Mouse (Mus musculus): ENCODE data around the gene Atxn7. TPM values are rescaled to one million over a fixed set of nuclear protein-coding genes. Genes with fewer than 3 reads are reported as not detected.
A peak's percentile ranks its signal among the peaks of the same experiment; 100 is the strongest.
"Not testable (repeated sequence)": the region's sequence is repeated elsewhere in the genome, so short reads cannot be mapped to it uniquely, and the experiment has no call there.

The Atxn7 gene
- polyA plus RNA-seq, 1 experiment from 2014 or later, result 0.94 TPM

DNA sequence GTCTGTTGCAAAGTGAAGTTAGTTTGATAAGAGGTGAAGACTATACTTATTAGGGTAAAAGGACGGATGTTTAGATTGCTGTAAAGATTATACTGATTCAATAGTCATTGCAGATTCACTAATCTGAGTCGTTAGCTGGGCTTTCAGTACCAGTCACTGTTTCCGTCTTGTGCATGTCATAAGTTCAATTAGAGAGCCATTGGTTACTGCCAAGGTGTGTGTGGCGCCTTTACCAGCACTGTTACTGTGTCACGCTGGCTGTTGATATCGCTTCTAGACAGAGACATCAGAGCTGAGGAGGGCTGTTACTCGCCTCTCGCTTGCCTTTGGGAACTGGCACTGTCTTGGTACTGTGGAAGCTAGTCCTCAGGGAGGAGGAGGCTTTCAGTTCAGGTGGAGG lies 64.6 kb downstream of the Atxn7 start:
- Histone ChIP-seq H3K4me2 (no peak overlapping the region), H3K27ac (replicated peaks) (no peak overlapping the region), H3K9me3 (replicated peaks) (no peaks in the 10 kb centered on the region), H3K4me3 (replicated peaks) (no peak overlapping the region), H3K4me1 (replicated peaks) (no peaks in the 10 kb centered on the region; the same call in 1 of the 2 replicates), H3K36me3 (replicated peaks) (0 out of 2 replicates have a peak, but pooled peaks cover 8% of the 10 kb centered on the region), H3K9ac (no peak overlapping the region), H3K27me3 (no peaks in the 10 kb centered on the region)
- 65% methylated on average over 8 of the region's 8 CpGs for WGBS (ENCODE audit: insufficient replicate concordance)
- ATAC-seq (ENCODE audit: insufficient read depth), result no peak

DNA sequence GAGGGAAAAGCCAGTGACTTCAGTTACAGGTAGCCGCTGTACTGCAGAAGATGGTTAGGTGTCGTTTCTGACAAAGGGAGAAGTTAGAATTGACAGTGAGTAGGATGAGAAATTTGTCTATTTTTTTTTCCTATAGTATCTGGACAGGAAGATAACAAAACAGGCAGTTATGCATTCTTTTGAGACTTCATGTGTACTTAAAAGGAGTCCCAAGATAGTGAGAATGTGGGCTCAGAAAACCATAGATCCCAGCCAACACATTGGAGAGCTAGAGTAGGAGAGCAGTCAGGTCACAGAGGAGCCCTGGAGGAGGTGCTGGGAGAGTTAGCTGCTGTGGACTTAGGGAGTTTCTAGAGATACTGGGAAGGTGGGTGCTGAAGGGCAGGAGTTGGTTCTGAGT lies 69.4 kb downstream of the Atxn7 start:
- 42% methylated on average over 2 of the region's 2 CpGs for WGBS (ENCODE audit: insufficient replicate concordance)
- peaks cover 1% of the 10 kb centered on the region; the same call in 1 of the 2 replicates for H3K4me1 ChIP-seq (replicated peaks)
- no peak overlapping the region for H3K4me3 ChIP-seq (replicated peaks)
- no peak overlapping the region for H3K27ac ChIP-seq (replicated peaks)
- H3K9me3 ChIP-seq (replicated peaks), result no peaks in the 10 kb centered on the region
- no peak for ATAC-seq (ENCODE audit: insufficient read depth)
- no peaks in the 10 kb centered on the region for H3K27me3 ChIP-seq
- no peak overlapping the region for H3K4me2 ChIP-seq
- 0 out of 2 replicates have a peak, but pooled peaks cover 8% of the 10 kb centered on the region for H3K36me3 ChIP-seq (replicated peaks)
- no peak overlapping the region for H3K9ac ChIP-seq

DNA sequence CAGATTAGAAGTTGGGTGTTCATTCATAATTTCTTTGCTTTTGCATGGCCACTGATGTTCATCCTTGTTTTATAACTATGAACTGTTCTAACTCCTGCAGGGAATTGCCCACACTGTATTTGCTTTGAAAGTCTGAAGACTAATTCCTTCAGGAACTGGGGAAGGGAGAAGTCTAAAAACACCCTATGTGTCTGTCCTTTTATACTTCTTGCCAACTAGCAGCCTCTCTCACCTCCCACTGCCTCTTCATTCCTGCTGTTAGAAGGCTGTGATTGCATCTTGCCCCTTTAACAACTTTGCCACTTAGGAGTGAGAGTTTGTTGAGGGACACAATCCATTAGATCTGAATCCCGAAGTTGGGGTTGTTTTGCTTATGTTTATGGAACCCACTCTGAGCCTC lies 71.6 kb downstream of the Atxn7 start:
- Histone ChIP-seq H3K27ac (replicated peaks) (no peak overlapping the region), H3K27me3 (no peaks in the 10 kb centered on the region), H3K36me3 (replicated peaks) (0 out of 2 replicates have a peak, but pooled peaks cover 3% of the 10 kb centered on the region), H3K9me3 (replicated peaks) (no peaks in the 10 kb centered on the region), H3K9ac (no peak overlapping the region), H3K4me1 (replicated peaks) (peaks cover 8% of the 10 kb centered on the region; the same call in 1 of the 2 replicates), H3K4me2 (no peak overlapping the region), H3K4me3 (replicated peaks) (no peak overlapping the region)
- ATAC-seq (ENCODE audit: insufficient read depth), result no peak
- 71% methylated on average over 1 of the region's 1 CpGs for WGBS (ENCODE audit: insufficient replicate concordance)

DNA sequence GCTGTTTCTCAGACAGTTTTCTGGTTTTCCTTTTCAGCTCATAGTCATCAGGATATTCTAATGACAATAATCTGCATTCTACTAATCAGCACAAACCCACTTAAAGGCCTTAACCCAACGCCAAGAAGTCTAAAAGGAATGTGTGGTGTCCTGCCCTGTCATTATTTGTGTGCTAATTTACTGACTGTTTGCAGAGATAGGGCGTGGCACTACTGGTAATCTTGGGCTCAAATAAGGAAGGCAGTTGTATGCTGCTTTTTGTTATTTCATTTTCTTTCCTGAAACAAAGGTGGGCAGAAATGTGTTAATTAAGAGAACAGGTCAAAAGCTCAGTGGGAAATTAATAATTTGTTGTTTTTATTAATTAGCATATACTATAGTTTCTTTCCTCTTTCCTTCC lies 75.1 kb downstream of the Atxn7 start:
- Histone ChIP-seq H3K36me3 (replicated peaks) (no peaks in the 10 kb centered on the region), H3K4me2 (no peak overlapping the region), H3K27me3 (no peaks in the 10 kb centered on the region), H3K9ac (no peak overlapping the region), H3K4me3 (replicated peaks) (no peak overlapping the region), H3K27ac (replicated peaks) (no peak overlapping the region), H3K9me3 (replicated peaks) (no peaks in the 10 kb centered on the region), H3K4me1 (replicated peaks) (0 out of 2 replicates have a peak, but pooled peaks cover 8% of the 10 kb centered on the region)
- WGBS (ENCODE audit: insufficient replicate concordance), result 11% methylated on average over 2 of the region's 2 CpGs
- ATAC-seq (ENCODE audit: insufficient read depth), result no peak

DNA sequence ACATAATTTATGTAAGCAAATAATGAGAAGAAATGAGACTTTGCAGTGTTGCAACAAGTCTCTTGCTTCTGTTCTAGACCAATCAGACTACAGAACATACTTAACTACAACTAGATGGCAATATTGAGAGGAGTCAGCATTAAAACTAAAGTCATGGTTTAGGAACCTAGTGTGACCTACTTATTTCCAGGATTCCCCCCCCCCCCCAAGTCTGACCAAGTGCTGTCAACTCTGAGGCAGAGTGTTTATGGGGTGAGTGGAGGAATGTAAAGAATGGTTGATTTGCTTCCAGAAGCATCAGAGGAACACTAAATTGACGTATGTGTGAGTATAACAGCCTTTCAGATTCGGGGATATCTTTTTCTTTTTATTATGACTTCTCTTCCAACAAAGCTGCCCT lies 77.0 kb downstream of the Atxn7 start:
- ATAC-seq (ENCODE audit: insufficient read depth), result no peak
- H3K9ac ChIP-seq, result no peak overlapping the region
- H3K27ac ChIP-seq (replicated peaks), result no peak overlapping the region
- H3K36me3 ChIP-seq (replicated peaks), result no peaks in the 10 kb centered on the region
- 0 out of 2 replicates have a peak, but pooled peaks cover 8% of the 10 kb centered on the region for H3K4me1 ChIP-seq (replicated peaks)
- H3K4me2 ChIP-seq, result no peak overlapping the region
- H3K9me3 ChIP-seq (replicated peaks), result no peaks in the 10 kb centered on the region
- H3K4me3 ChIP-seq (replicated peaks), result no peak overlapping the region
- no peaks in the 10 kb centered on the region for H3K27me3 ChIP-seq
- 60% methylated on average over 2 of the region's 2 CpGs for WGBS (ENCODE audit: insufficient replicate concordance)

DNA sequence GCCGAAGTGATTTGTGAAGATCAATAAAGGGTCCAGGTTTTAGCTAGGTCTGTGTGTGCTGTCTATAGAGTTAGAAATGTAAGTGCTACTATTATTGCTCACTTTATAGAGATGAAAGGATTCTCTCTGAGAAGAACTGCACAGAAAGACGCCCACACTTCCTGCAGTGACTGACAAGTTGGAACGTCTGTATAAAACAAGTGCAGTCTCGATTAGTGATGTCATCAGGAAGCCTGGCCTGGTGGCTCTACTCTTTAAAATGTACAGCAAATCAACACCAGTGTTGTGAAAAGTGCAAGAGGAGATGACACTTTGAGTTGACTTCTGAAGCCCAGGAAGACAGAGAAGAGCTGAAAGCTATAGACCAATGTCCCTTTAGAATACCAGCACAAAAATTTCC lies 81.1 kb downstream of the Atxn7 start:
- Histone ChIP-seq H3K9me3 (replicated peaks) (no peaks in the 10 kb centered on the region), H3K4me2 (no peak overlapping the region), H3K27ac (replicated peaks) (no peak overlapping the region), H3K9ac (no peak overlapping the region), H3K36me3 (replicated peaks) (peaks cover 13% of the 10 kb centered on the region), H3K4me1 (replicated peaks) (no peaks in the 10 kb centered on the region), H3K4me3 (replicated peaks) (no peak overlapping the region), H3K27me3 (no peaks in the 10 kb centered on the region)
- 57% methylated on average over 4 of the region's 4 CpGs for WGBS (ENCODE audit: insufficient replicate concordance)
- no peak for ATAC-seq (ENCODE audit: insufficient read depth)

DNA sequence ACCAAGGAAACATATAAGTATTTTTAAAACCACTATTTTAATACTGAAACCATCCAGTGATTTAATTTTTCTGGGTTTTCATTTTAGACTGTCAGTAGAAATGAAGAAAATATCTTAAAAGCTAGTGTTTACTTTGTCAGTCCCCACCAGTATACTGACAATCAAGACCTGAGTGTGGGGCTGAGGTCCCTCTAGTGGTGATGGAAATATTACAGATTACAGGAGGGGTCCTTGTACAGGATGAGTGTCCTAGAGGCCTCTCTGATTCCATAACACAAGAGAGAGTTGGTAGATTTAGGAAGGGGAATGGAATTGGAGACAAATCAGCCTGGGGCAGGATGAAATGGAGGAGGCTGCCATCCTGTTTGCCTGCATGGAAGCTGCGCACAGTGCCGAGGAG lies 93.1 kb downstream of the Atxn7 start:
- Histone ChIP-seq H3K9me3 (replicated peaks) (no peaks in the 10 kb centered on the region), H3K4me2 (no peak overlapping the region), H3K4me1 (replicated peaks) (no peaks in the 10 kb centered on the region), H3K27me3 (no peaks in the 10 kb centered on the region), H3K4me3 (replicated peaks) (no peak overlapping the region), H3K9ac (no peak overlapping the region), H3K36me3 (replicated peaks) (peaks cover 20% of the 10 kb centered on the region), H3K27ac (replicated peaks) (no peak overlapping the region)
- no peak for ATAC-seq (ENCODE audit: insufficient read depth)
- WGBS (ENCODE audit: insufficient replicate concordance), result 89% methylated on average over 2 of the region's 2 CpGs

DNA sequence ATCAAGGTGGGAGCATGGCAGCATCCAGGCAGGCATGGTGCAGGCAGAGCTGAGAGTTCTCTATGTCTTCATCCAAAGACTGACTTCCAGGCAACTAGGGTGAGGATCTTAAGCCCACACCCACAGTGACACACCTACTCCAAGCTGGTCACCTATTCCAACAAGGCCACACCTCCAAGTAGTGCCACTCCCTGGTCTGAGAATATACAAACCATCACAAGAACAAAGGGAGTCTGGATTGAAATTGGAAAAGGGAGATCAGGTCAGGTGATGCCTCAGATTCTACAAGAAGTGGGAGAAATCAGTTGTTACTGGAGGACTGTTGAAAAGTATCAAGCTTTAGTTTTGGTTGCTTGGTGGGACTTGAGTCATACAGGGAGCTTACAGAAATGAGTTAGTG lies 98.4 kb downstream of the Atxn7 start:
- H3K9me3 ChIP-seq (replicated peaks); H3K4me2 ChIP-seq; ATAC-seq (ENCODE audit: insufficient read depth); H3K9ac ChIP-seq; H3K4me1 ChIP-seq (replicated peaks); H3K4me3 ChIP-seq (replicated peaks); H3K27me3 ChIP-seq; H3K27ac ChIP-seq (replicated peaks): not testable (repeated sequence)
- peaks cover 12% of the 10 kb centered on the region for H3K36me3 ChIP-seq (replicated peaks)

DNA sequence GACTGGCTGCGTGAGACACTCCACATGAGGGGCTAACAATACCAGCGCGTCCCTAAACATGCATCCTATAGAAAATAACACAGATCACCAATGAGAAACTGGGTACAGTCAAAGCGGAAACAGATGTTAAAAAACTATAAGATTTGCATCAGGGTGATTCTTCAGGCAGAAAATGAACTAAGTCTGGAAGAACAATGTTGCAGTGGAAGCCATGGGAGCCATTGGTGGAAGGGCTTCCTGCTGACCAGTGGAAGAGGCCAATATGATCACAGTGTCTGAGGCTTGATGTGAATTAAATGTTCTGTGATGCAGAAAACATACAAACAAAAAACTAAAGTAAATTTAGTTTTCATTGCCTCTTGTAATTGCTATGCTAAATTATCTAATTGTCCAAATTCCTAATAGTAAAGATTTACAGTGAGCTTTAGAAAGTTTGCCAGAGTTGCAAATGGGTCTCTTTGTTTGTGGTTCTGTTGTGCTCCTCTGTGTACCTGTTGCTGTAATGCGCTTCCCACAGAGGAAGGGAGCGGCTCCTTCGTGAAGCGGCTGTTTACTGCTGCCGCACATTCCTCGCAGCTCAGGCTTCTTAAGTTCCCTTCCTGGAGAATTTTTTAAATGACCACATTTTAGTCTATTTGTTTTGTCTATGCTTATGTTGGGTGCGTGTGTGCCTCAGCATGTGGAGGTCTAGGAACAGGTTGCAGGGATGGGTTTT lies 101.4 kb downstream of the Atxn7 start:
- Histone ChIP-seq H3K9me3 (replicated peaks) (no peaks in the 10 kb centered on the region), H3K4me3 (replicated peaks) (no peak overlapping the region), H3K27me3 (no peaks in the 10 kb centered on the region), H3K36me3 (replicated peaks) (peaks cover 7% of the 10 kb centered on the region; the same call in 1 of the 2 replicates), H3K4me1 (replicated peaks) (peaks cover 25% of the 10 kb centered on the region), H3K27ac (replicated peaks) (no peak overlapping the region), H3K9ac (no peak overlapping the region), H3K4me2 (no peak overlapping the region)
- ATAC-seq (ENCODE audit: insufficient read depth), result no peak
- WGBS (ENCODE audit: insufficient replicate concordance), result 79% methylated on average over 11 of the region's 11 CpGs

DNA sequence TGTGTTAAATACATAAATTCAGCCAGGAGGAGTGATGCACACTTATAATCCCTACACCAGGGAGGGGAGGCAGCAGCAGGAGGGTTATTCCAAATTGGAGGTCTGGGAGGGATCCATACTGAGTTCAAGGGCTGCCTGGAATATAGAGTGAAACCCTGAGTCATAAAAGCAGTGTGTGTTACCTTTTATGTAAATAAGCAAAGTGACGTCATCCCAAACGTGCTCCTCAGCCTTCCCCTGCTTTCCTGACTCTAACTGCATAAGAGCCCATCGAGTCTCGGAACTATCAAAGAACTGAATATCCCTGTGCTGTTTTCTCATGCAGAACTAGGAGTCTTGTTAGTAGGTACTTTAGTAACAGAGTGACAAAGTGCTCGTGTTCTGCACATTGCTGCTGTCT lies 102.1 kb downstream of the Atxn7 start:
- Histone ChIP-seq H3K9ac (no peak overlapping the region), H3K4me1 (replicated peaks) (peaks cover 32% of the 10 kb centered on the region), H3K36me3 (replicated peaks) (peaks cover 4% of the 10 kb centered on the region; the same call in 1 of the 2 replicates), H3K9me3 (replicated peaks) (no peaks in the 10 kb centered on the region), H3K27me3 (no peaks in the 10 kb centered on the region), H3K27ac (replicated peaks) (no peak overlapping the region), H3K4me2 (no peak overlapping the region), H3K4me3 (replicated peaks) (no peak overlapping the region)
- no peak for ATAC-seq (ENCODE audit: insufficient read depth)
- 62% methylated on average over 5 of the region's 5 CpGs for WGBS (ENCODE audit: insufficient replicate concordance)

DNA sequence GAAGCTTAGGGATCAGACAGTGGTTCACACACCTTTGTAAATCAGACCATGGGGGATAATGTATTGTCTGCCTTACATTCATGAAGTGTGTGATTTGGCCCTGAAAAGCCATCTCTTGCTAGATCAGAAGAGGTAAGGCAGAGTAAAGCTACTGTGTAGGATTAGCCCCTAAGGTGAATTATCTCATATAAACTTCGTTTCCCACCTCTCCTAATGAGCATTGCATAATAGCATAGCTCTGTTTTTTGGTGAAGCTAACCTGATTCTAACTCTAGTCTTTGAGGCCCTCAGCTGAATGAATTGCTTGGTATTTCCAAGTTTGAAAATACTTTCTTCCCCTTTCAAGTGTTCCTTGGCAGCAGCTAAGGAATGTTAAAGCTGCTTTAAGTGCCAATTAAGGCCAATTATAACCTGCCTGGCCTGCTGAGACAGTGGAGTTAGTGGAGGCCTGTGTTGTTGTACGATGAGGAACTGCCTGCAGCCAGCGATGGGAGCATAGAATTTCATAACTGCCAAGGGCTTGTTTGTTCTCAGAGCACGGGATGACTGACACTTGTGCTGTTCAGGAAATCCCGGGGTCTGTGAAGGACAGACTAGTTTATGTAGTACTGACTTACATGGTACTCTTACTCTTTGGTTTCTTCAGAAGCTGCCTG lies 103.4 kb downstream of the Atxn7 start:
- Histone ChIP-seq H3K4me2 (no peak overlapping the region), H3K9me3 (replicated peaks) (no peaks in the 10 kb centered on the region), H3K36me3 (replicated peaks) (no peaks in the 10 kb centered on the region), H3K4me1 (replicated peaks) (peaks cover 39% of the 10 kb centered on the region), H3K9ac (no peak overlapping the region), H3K4me3 (replicated peaks) (no peak overlapping the region), H3K27me3 (no peaks in the 10 kb centered on the region), H3K27ac (replicated peaks) (0 out of 2 replicates have a peak overlapping the region, but pooled peaks have one; percentile 24)
- no peak for ATAC-seq (ENCODE audit: insufficient read depth)
- WGBS (ENCODE audit: insufficient replicate concordance), result 10% methylated on average over 5 of the region's 5 CpGs

Data from liver, embryonic 15.5 days (tissue).